Mouse (Mus musculus) brain, embryonic 14.5 days (tissue): ENCODE results near the gene Ccdc173. TPM values are rescaled to one million over a fixed set of nuclear protein-coding genes. Genes with fewer than 3 reads are reported as not detected.
A peak's percentile ranks its signal among the peaks of the same experiment; 100 is the strongest.

ENCODE experiments used
- DNase-seq: peaks from one replicate; pipeline ENCODE4 v3.0.0-alpha.2; 2011; ENCODE audit warnings: low read depth
- CTCF ChIP-seq: fragments of 200-500 bp; IDR thresholded peaks from 2 replicates; pipeline ENCODE4 v1.5.1; 2012; ENCODE audit warnings: inconsistent platforms, mild to moderate bottlenecking, moderate library complexity, borderline replicate concordance; ENCODE audit not compliant: insufficient read depth, insufficient read length; ENCODE audit errors: extremely low read depth
- POLR2A ChIP-seq: fragments of 200-500 bp; IDR thresholded peaks from 2 replicates; pipeline ENCODE4 v1.6.1; 2012; ENCODE audit warnings: mild to moderate bottlenecking, inconsistent platforms, borderline replicate concordance; ENCODE audit not compliant: poor library complexity, insufficient read depth, insufficient read length, severe bottlenecking; ENCODE audit errors: extremely low read depth
- polyA plus RNA-seq: library from polyadenylated mRNA; depleted of rRNA; stranded (reverse); fragments of >200 nt; gene quantifications from 2 replicates; pipeline ENCODE4 v1.2.3, GENCODE M21; 2012; rRNA removed

Gene Ccdc173
- 2.1 and 3.5 TPM in 2 replicates for polyA plus RNA-seq

DNA sequence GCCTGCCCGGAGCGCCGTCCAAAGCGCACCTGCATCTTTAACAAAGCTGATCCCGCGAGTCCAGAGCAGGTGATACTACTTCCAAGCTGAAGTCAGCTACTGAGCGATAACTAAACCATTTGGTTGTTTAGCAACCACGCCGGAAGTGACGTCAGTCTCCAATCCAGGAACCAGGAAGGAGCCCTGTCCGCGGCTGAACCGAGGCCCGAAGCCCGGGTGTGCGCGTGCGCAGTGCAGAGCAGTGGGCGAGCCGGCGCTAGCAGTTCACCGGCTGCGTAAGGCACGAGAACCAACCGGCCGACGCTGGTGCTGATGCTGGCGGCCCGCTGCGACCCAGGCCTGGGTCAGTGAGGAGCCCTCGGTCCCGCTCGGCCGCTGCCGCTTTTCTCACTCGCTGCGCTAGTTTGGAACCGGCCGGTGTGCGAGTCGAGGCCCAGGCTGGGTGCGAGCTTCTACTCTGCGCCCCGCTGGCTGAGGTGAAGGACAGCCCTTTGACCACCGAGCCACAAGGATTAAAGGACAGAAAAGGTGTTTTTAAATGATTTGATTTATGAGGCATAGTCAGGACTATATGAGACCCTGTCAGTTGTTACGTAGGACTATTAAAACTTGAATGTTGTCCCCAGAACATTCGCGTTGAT is at the start of gene Ccdc173, which contains the start of gene Phospho2:
Ccdc173 (minus strand) TSS at position 147 of the 641 bp plus-strand sequence.
Phospho2 (plus strand) TSS at position 195 of the 641 bp plus-strand sequence.
- peak; percentile 99 for DNase-seq

DNA sequence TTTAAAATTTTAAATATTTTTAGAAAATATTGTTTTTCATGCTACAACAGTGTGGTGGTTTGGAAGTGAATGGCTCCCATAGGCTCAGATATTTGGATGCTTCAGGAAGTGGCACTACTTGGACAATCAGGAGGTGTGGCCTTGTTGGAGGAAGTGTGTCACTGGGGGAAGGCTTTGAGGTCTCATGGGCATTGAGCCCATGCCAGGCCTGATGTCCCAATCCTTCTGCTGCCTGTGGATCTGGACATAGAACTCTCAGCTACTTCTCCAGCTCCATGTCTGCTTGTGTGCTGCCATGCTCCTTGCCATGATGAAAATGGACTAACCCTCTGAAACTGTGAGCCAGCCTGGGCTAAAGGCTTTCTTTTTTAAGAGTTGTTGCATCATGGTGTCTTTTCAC is 49.3 kb upstream of the Ccdc173 start:
- no peak for DNase-seq

More for the DNA sequence above, at the start of gene Ccdc173, which contains the start of gene Phospho2:
- TF ChIP-seq POLR2A (peak; percentile 75; the same call in 1 of the 2 replicates), CTCF (no peak)

DNA sequence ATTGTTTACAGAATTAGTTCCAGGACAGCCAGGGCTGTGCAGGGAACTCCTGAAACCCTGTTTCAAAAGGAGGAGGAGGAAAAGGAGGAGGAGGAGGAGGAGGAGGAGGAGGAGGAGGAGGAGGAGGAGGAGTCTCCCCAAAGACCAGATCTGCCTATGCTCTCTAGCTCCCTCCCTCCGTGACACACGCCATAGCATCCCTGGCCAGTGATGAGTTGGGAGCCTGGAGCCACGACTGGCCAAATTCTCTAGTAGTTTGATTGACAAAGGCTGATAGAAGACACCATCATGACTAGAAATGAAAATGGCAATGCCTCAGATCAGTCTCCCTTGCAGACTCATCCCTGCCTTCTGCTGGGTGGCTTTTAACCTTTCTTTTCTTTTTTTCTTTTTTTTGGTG is 48.6 kb upstream of the Ccdc173 start:
- TF ChIP-seq POLR2A (no peak), CTCF (0 out of 2 replicates have a peak, but pooled peaks have one; percentile 13)
- no peak for DNase-seq

More for the DNA sequence above, 49.3 kb upstream of the Ccdc173 start:
- TF ChIP-seq POLR2A = no peak
- no peak for TF ChIP-seq CTCF

DNA sequence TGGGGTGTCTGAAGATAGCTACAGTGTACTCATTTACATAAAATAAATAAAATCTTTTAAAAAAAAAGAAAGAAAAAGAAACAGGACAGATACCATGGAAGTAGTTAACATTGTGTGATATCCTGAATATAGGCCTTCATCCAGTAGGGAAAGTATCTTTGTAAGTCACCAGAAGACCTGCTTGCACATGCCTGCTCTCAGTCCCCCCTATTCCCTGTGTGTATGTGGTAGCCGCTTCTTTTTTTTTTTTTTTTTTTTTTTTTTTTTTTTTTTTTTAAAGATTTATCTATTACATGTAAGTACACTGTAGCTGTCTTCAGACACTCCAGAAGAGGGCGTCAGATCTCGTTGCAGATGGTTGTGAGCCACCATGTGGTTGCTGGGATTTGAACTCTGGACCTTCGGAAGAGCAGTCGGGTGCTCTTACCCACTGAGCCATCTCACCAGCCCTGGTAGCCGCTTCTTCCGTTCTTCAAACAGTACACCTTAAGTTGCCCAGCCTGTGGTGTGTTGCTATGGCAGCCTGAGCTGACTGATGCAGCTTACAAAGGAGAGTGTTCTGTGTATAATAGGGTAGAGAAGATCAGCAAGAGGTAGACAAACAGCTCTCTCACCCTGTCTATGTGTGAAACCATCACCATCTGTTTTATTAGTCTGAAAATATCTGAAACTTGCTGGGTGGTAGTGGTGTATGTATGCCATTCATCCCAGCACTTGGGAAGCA is 48.0 kb upstream of the Ccdc173 start:
- DNase-seq = peak; percentile 44
- TF ChIP-seq POLR2A (no peak), CTCF (no peak)

DNA sequence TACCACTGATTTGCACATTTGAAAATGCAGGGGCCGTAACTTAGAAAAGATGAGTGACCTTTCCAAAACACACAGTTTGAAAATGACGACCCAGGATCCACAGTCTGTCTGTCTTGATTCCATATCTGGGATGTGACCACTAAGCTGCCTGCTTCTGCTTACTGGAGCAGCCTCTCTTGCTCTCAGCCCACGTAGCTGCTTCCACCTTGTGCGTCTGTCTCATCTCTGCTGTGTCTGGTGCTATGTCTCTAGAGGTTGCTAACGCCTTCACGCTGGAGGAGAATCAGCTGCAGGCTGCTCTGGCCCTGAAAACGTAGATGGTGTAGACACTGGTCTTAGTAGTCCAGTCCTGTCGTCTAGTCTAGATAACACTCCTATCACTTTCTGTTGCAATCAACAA is 40.7 kb upstream of the Ccdc173 start:
- no peak for TF ChIP-seq POLR2A
- no peak for TF ChIP-seq CTCF
- no peak for DNase-seq

DNA sequence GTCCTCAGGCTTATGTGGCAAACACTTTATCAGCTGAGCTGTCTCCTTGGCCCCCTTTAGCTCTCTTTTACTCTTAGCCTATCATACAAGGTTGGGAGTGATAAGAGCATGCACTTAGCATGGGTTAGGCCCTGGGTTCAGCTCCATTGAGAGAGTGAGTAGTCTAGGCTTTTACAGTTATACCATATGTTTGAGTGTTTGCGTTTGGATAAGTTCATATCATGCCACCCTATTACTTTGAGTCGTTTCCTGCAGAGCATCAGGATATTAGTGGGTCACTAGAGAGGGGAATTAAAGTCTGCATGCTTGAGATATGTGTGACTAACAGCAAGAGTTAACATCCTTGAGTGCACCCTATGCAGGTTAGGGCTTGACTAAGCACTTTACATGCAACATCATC is 40.3 kb upstream of the Ccdc173 start:
- TF ChIP-seq POLR2A = no peak
- no peak for DNase-seq

DNA sequence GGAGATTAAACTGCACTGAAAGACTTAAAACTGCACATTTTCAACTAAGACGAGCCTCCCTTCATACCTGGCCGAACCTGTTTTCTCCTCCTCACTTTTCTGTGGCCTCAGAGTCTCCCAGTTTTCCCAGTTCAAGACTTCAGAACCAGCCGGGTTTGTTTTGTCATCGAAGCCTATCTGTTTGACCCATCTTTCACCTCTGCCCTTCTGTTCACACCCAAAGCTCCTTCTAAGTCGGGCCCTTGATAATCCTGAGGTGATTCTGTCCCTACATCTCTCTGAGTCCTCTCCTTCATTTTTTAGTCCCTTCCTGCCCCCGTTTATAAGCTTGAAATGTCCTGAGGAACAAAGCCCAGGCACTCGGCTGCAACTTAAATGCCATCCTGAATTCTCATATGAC is 38.7 kb upstream of the Ccdc173 start:
- no peak for DNase-seq
- TF ChIP-seq POLR2A (no peak), CTCF (no peak)

DNA sequence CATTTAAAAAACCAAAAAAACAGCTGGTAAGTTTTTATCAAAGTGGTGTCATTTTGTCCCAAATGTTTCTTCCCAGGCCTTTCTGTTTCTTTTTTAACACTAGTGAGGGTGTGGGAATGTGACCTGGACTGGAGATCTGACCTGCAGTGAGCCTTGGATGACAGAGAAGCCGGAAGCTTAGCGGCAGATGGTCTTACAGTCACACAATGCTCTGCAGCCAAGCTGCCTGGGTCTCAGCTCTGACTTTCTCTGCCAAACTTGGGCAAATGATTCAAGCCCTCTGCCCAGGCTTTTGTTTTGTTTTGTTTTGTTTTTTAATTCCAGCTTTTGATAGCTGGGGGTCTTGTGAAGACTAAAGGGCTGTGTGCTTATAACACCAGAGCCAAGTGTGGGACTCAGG is 37.0 kb upstream of the Ccdc173 start:
- peak; percentile 55 for DNase-seq
- TF ChIP-seq CTCF (no peak), POLR2A (no peak)

DNA sequence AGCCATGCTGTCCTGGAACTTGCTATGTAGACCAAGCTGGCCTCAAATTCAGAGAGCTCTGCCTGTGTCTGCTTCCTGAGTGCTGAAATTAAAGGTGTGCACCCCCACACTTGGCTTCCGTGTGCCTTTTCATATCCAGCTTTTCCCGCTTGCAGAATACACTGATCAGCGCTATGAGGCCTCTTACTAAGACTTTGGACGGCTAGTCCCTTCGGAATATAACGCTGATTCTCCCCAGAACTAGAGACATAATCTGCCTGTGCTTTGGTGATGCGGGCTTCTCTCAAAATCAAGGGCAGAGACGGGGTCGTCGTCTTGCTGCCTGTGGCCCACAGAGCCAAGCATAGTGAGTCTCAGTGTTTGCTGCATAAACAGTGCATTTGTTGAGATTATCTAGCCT is 36.5 kb upstream of the Ccdc173 start:
- DNase-seq = peak; percentile 17
- TF ChIP-seq CTCF (no peak), POLR2A (no peak)

DNA sequence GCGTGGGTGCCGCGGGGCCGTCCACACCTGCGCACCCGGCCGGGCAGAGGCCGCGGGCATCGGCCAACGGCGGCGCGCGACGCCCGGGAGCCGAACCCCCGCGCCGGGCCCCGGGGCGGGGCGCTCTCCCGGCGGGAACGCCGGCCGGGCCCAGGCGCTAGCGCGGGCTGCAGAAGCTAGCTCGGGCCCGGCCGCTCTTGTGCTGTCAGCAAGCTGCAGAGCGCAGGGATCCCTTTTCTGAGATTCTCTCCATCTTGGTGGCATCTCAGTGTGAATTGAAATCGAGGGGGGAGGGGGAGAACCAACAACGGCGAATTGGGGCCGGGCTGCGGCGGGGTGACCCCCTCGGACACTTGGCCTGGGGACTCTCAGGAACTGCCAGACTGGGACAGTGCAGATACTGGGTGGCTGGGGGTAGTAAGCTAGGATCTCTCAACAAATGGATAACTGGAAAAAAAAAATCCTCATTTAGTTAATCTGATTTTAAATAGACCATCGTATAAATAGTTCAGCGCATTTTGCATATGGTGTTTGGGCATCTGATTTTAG is 33.8 kb upstream of the Ccdc173 start:
- DNase-seq = peak; percentile 84
- TF ChIP-seq POLR2A (no peak), CTCF (no peak)

DNA sequence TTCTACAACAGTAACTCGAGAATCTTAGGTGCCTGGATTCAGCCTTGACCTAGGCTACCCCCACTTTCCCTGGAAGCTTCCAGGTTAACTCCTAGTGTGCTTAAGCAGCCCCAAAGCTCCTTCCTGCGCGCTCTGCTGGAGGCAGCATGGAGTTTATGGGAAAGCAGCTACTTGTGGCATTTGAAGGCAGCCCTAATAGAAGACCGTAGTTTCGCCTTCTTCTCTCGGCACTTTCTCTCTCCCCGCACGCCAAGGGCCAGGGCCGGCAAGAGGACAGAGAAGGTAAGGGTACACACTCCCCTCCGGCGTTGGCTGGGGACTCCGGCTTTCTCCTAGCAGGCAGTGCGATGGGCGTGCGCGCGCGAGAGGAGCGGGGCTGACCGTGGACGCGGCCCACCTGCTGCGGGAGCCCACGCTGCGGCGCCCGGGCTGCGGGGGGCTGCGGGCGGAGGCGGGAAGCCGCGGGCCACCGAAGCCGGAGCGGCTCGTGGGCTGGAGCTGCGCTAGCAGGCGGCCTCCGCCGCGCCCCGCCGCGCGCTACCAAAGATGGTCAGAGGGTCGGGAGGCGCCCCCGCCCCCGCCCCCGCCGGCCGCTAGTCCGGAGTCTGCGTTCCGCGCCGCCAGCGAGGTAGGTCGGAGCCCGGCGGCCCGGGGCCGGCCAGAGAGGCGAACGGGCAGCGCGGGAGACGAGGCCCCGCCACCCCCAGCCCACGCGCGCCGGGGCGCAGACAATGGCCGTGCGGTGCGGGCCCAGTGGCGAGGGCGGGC is 33.2 kb upstream of the Ccdc173 start:
- no peak for TF ChIP-seq CTCF
- peak; percentile 54 for TF ChIP-seq POLR2A
- peak; percentile 84 for DNase-seq

DNA sequence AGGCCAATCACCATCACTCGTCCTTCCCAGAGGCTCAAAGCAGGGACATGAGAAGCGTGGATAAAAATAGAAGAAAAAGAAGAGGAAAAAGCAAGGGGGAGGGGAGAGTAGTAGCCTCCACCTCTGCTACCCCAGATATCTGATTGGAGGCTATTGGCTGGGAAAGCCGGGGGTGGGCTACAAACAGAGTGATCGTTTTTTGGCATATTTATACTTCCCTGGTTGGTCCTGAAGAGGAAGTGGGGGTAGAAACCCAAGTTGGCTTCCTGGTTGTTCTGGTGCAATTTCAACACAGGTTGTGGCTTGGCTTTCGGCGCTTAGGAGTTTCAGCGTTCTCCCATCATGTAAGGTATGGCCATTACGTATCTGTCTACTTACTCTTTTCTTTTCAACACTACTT is 32.3 kb upstream of the Ccdc173 start, which contains the start of gene Klhl23:
Klhl23 (plus strand) TSS at position 234 of the 400 bp plus-strand sequence.
- no peak for TF ChIP-seq CTCF
- no peak for TF ChIP-seq POLR2A

DNA sequence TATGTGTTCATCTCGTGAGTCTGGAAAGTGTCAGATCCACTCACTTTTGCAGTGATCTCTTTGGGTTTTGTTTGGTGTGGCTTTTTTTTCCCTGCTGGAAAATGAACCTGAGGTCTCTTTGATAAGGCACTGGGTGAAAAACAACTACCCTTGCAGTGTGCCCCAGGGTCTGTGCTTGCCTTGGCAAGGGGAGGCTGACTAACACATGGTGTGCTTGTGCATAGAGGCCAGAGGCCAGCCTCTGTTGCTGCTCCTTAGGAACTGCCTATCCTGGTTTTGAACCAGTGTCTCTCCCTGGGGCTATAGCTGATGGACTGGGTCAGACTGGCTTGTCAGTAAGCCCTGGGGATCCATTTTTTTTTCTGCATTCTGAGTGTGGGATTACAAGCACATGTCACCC is 30.8 kb upstream of the Ccdc173 start:
- no peak for DNase-seq
- TF ChIP-seq CTCF = no peak

More for the DNA sequence above, 32.3 kb upstream of the Ccdc173 start, which contains the start of gene Klhl23:
- peak; percentile 25 for DNase-seq
